Mouse (Mus musculus) granulocyte monocyte progenitor cell, adult 5-6 weeks (primary cell): Measurements from ENCODE around the gene Sfta2. TPM values are rescaled to one million over a fixed set of nuclear protein-coding genes. Genes with fewer than 3 reads are reported as not detected.

Experiments
- total RNA-seq, 2 experiments: library from RNA; stranded (forward) in 1 of 2; stranded (reverse) in 1 of 2; fragments of 200-712, 200-1000 nt in 1 of 2; fragments of >200 nt in 1 of 2; fragmentation: Nextera tagmentation in 1 of 2; gene quantifications; 2 replicates each; pipeline ENCODE4 v1.2.3; 2014 to 2017

Sfta2 gene
- total RNA-seq, 2 experiments from 2014 or later = not detected

Other genes with a start within 250 kb of the Sfta2 start
- gene H2-Q4, start 221.9 kb upstream of the Sfta2 start, total RNA-seq (2014; fragmentation: Nextera tagmentation) = 8.3 and 15.5 TPM in 2 replicates
- 19.5 and 23.4 TPM in 2 replicates for gene H2-Q4, start 221.9 kb upstream of the Sfta2 start, total RNA-seq (2017)
- 23.1 and 29.0 TPM in 2 replicates for gene H2-Q6, start 176.7 kb upstream of the Sfta2 start, total RNA-seq (2014; fragmentation: Nextera tagmentation)
- 30.8 and 35.5 TPM in 2 replicates for gene H2-Q6, start 176.7 kb upstream of the Sfta2 start, total RNA-seq (2017)
- 27.4 and 32.8 TPM in 2 replicates for gene H2-Q7, start 162.4 kb upstream of the Sfta2 start, total RNA-seq (2014; fragmentation: Nextera tagmentation)
- gene H2-Q7, start 162.4 kb upstream of the Sfta2 start, total RNA-seq (2017) = 21.9 and 31.9 TPM in 2 replicates
- gene H2-Q10, start 131.5 kb upstream of the Sfta2 start, total RNA-seq (2014; fragmentation: Nextera tagmentation) = 0.36 and 1.0 TPM in 2 replicates
- gene H2-Q10, start 131.5 kb upstream of the Sfta2 start, total RNA-seq (2017) = 0.22 TPM in 1 of 2 replicates, not detected in the other
- 0.92 TPM in 1 of 2 replicates, not detected in the other for gene Pou5f1, start 95.5 kb upstream of the Sfta2 start, total RNA-seq (2014; fragmentation: Nextera tagmentation)
- gene Pou5f1, start 95.5 kb upstream of the Sfta2 start, total RNA-seq (2017) = not detected in 2 replicates
- gene Tcf19, start 84.7 kb upstream of the Sfta2 start, total RNA-seq (2014; fragmentation: Nextera tagmentation) = 20.3 and 23.9 TPM in 2 replicates
- 5.3 and 8.6 TPM in 2 replicates for gene Tcf19, start 84.7 kb upstream of the Sfta2 start, total RNA-seq (2017)
- gene Cchcr1, start 84.4 kb upstream of the Sfta2 start, total RNA-seq (2014; fragmentation: Nextera tagmentation) = 1.0 and 14.4 TPM in 2 replicates
- 2.7 and 5.3 TPM in 2 replicates for gene Cchcr1, start 84.4 kb upstream of the Sfta2 start, total RNA-seq (2017)
- gene Psors1c2, start 68.3 kb upstream of the Sfta2 start, total RNA-seq (2014; fragmentation: Nextera tagmentation) = not detected in 2 replicates
- gene Psors1c2, start 68.3 kb upstream of the Sfta2 start, total RNA-seq (2017) = not detected in 2 replicates
- gene Cdsn, start 49.4 kb upstream of the Sfta2 start, total RNA-seq (2014; fragmentation: Nextera tagmentation) = not detected in 2 replicates
- not detected in 2 replicates for gene Cdsn, start 49.4 kb upstream of the Sfta2 start, total RNA-seq (2017)
- not detected in 2 replicates for gene 2300002M23Rik, start 34.1 kb upstream of the Sfta2 start, total RNA-seq (2014; fragmentation: Nextera tagmentation)
- gene 2300002M23Rik, start 34.1 kb upstream of the Sfta2 start, total RNA-seq (2017) = not detected in 2 replicates
- not detected in 2 replicates for gene Gm9573, start 25.1 kb downstream of the Sfta2 start, total RNA-seq (2014; fragmentation: Nextera tagmentation)
- gene Gm9573, start 25.1 kb downstream of the Sfta2 start, total RNA-seq (2017) = not detected in 2 replicates
- not detected in 2 replicates for gene Mucl3, start 42.1 kb downstream of the Sfta2 start, total RNA-seq (2014; fragmentation: Nextera tagmentation)
- gene Mucl3, start 42.1 kb downstream of the Sfta2 start, total RNA-seq (2017) = not detected in 2 replicates
- gene Vars2, start 66.0 kb downstream of the Sfta2 start, total RNA-seq (2014; fragmentation: Nextera tagmentation) = 7.3 and 30.1 TPM in 2 replicates
- 7.8 and 16.2 TPM in 2 replicates for gene Vars2, start 66.0 kb downstream of the Sfta2 start, total RNA-seq (2017)
- gene Gtf2h4, start 72.2 kb downstream of the Sfta2 start, total RNA-seq (2014; fragmentation: Nextera tagmentation) = 20.3 and 41.9 TPM in 2 replicates
- 32.6 and 40.4 TPM in 2 replicates for gene Gtf2h4, start 72.2 kb downstream of the Sfta2 start, total RNA-seq (2017)
- gene Ddr1, start 103.1 kb downstream of the Sfta2 start, total RNA-seq (2014; fragmentation: Nextera tagmentation) = not detected in 2 replicates
- not detected in 2 replicates for gene Ddr1, start 103.1 kb downstream of the Sfta2 start, total RNA-seq (2017)
- 4.6 and 18.1 TPM in 2 replicates for gene Ier3, start 220.1 kb downstream of the Sfta2 start, total RNA-seq (2014; fragmentation: Nextera tagmentation)
- 44.3 and 53.7 TPM in 2 replicates for gene Ier3, start 220.1 kb downstream of the Sfta2 start, total RNA-seq (2017)
- 66.8 and 109 TPM in 2 replicates for gene Flot1, start 221.7 kb downstream of the Sfta2 start, total RNA-seq (2014; fragmentation: Nextera tagmentation)
- 58.3 and 63.6 TPM in 2 replicates for gene Flot1, start 221.7 kb downstream of the Sfta2 start, total RNA-seq (2017)
- 640 and 699 TPM in 2 replicates for gene Tubb5, start 236.8 kb downstream of the Sfta2 start, total RNA-seq (2014; fragmentation: Nextera tagmentation)
- gene Tubb5, start 236.8 kb downstream of the Sfta2 start, total RNA-seq (2017) = 874 and 1,022 TPM in 2 replicates
- 103 and 159 TPM in 2 replicates for gene Mdc1, start 240.0 kb downstream of the Sfta2 start, total RNA-seq (2014; fragmentation: Nextera tagmentation)
- gene Mdc1, start 240.0 kb downstream of the Sfta2 start, total RNA-seq (2017) = 23.7 and 28.6 TPM in 2 replicates